Mouse (Mus musculus): ENCODE results near the gene Timm23.

DNA sequence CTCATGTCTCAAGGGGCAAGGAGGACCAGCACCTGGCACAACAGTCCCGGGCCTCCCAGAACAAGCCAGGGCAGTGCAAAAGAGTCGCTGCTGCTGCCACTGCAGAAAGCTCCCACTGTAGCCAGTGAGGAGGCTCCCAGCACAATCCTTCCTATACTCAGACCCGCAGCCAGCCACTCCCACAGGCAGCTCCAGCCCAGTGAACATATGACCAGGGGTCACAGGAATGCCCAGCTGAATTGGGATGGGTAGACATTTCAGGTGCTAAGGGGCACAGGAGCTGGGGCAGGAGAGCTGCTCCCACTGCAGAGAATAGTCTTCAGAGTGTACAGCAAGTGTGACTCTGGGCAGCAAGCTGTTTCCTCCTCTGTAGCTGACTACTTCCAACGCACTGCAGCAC is 56.3 kb downstream of the Timm23 start:
- no peak for TF ChIP-seq CTCF (IDR thresholded peaks at IDR 0.05; ENCODE audit: control insufficient read depth, insufficient read depth, low read length)
- TF ChIP-seq POLR2A (IDR thresholded peaks at IDR 0.05; ENCODE audit: borderline replicate concordance, control insufficient read depth, low read depth, low read length), result no peak
